Mouse (Mus musculus) spleen, postnatal 14 days (tissue): ENCODE results near the gene Opn5.

Experiments
- DNase-seq, 2 experiments: peaks; one replicate each; pipeline ENCODE4 v3.0.0; 2021 to 2022; ENCODE audit warnings: low spot score in 2 of 2

Opn5 gene

GRCm38 (mm10) chr17:42611295-42611694 lies at the start of gene Opn5:
Gene Opn5, minus strand, starts transcription at chr17:42611395.
- DNase-seq = no peak

GRCm38 (mm10) chr17:42658634-42659422 lies 47.6 kb upstream of the Opn5 start:
- no peak for DNase-seq

GRCm38 (mm10) chr17:42643416-42643815 lies 32.2 kb upstream of the Opn5 start:
- no peak for DNase-seq

GRCm38 (mm10) chr17:42630206-42630605 lies 19.0 kb upstream of the Opn5 start:
- DNase-seq = no peak

GRCm38 (mm10) chr17:42613043-42613737 lies 2.0 kb upstream of the Opn5 start:
- DNase-seq = no peak

- DNase-seq = no peak
These were observed 2.9 kb downstream of the Opn5 start for GRCm38 (mm10) chr17:42608270-42608669.

- DNase-seq = peak in 1 of 2 experiments; percentile 7
These were observed 8.1 kb downstream of the Opn5 start for GRCm38 (mm10) chr17:42602829-42603784.

GRCm38 (mm10) chr17:42586486-42586885 lies 24.7 kb downstream of the Opn5 start:
- DNase-seq = no peak

- DNase-seq = no peak
These were observed 28.2 kb downstream of the Opn5 start for GRCm38 (mm10) chr17:42583029-42583331.

GRCm38 (mm10) chr17:42582281-42583028 lies 28.7 kb downstream of the Opn5 start:
- DNase-seq = no peak

- no peak for DNase-seq
These were observed 30.6 kb downstream of the Opn5 start for GRCm38 (mm10) chr17:42580623-42581022.

- no peak for DNase-seq
These were observed 31.0 kb downstream of the Opn5 start for GRCm38 (mm10) chr17:42580196-42580595.

GRCm38 (mm10) chr17:42576671-42577168 lies 34.5 kb downstream of the Opn5 start:
- no peak for DNase-seq

GRCm38 (mm10) chr17:42573786-42574185 lies 37.4 kb downstream of the Opn5 start:
- DNase-seq = no peak

GRCm38 (mm10) chr17:42549578-42549977 lies 61.6 kb downstream of the Opn5 start:
- no peak for DNase-seq

- no peak for DNase-seq
These were observed 81.0 kb downstream of the Opn5 start for GRCm38 (mm10) chr17:42530147-42530546.

GRCm38 (mm10) chr17:42509356-42510262 lies 101.6 kb downstream of the Opn5 start:
- no peak for DNase-seq
